Mouse (Mus musculus) liver, embryonic 14.5 days (tissue): ENCODE measurements at regions not wholly inside any gene's neighbourhood (a gene's known extent, or its start where the extent isn't known, plus 50 kb on each side); places are given as distances from the start of the nearest gene placed in this dataset.

Experiments used
- ATAC-seq: fragments of 200-750 bp; cut with Nextera tagmentation; 2 replicates; pipeline ENCODE4 v1.8.0; 2017; ENCODE audit warnings: moderate number of reproducible peaks, mild to moderate bottlenecking, moderate library complexity; ENCODE audit not compliant: insufficient read depth
- DNase-seq, 3 experiments: peaks; one replicate each; pipeline ENCODE4 v3.0.0-alpha.2; 2012 to 2013; ENCODE audit warnings: low read depth in 3 of 3, low spot score in 3 of 3
- H3K27ac ChIP-seq: fragments of 300-500 bp; sonication (generic); 2 replicates; pipeline ENCODE4 v1.5.1; 2014; ENCODE audit warnings: moderate library complexity, mild to moderate bottlenecking, control low read depth, inconsistent platforms
- H3K27me3 ChIP-seq: fragments of 300-500 bp; sonication (generic); 2 replicates; pipeline ENCODE4 v1.6.1; 2014; ENCODE audit warnings: mild to moderate bottlenecking, low read length, moderate library complexity; ENCODE audit not compliant: control insufficient read depth, insufficient read depth
- H3K36me3 ChIP-seq: fragments of 300-500 bp; sonication (generic); replicated peaks from 2 replicates; pipeline ENCODE4 v1.6.1; 2014; ENCODE audit warnings: low read depth; ENCODE audit not compliant: control insufficient read depth, insufficient read depth
- H3K4me1 ChIP-seq, 2 experiments: fragments of 200-500 bp in 1 of 2; fragments of 300-500 bp in 1 of 2; sonication (generic) in 1 of 2; replicated peaks; 2 replicates each; pipeline ENCODE4 v1.6.1; 2012 to 2014; ENCODE audit warnings: antibody characterized with exemption in 1 of 2, inconsistent platforms in 1 of 2, low read length in 1 of 2; ENCODE audit not compliant: control insufficient read depth in 2 of 2, insufficient read depth in 2 of 2
- H3K4me2 ChIP-seq: fragments of 300-500 bp; sonication (generic); 2 replicates; pipeline ENCODE4 v1.6.1; 2014; ENCODE audit warnings: low read depth, mild to moderate bottlenecking, control low read depth, moderate library complexity
- H3K4me3 ChIP-seq, 2 experiments: fragments of 200-500 bp in 1 of 2; fragments of 300-500 bp in 1 of 2; sonication (generic) in 1 of 2; 2 replicates each; pipeline ENCODE4 v1.5.1; 2012 to 2014; ENCODE audit warnings: low read depth in 2 of 2, low read length in 2 of 2, mild to moderate bottlenecking in 2 of 2, control low read depth in 1 of 2, inconsistent platforms in 1 of 2, moderate library complexity in 1 of 2; ENCODE audit not compliant: insufficient read depth in 1 of 2
- H3K9ac ChIP-seq: fragments of 300-500 bp; sonication (generic); replicated peaks from 2 replicates; pipeline ENCODE4 v1.6.1; 2014; ENCODE audit warnings: mild to moderate bottlenecking, control low read depth, moderate library complexity
- H3K9me3 ChIP-seq: fragments of 300-500 bp; sonication (generic); 2 replicates; pipeline ENCODE4 v1.6.1; 2016; ENCODE audit warnings: low read length, mixed read lengths; ENCODE audit not compliant: control insufficient read depth
- CTCF ChIP-seq: IDR thresholded peaks from 2 replicates; pipeline ENCODE4 v1.5.1; 2016; ENCODE audit warnings: antibody characterized with exemption, low read depth, control low read depth
- EP300 ChIP-seq: IDR thresholded peaks from 2 replicates; pipeline ENCODE4 v1.6.1; 2016; ENCODE audit warnings: antibody characterized with exemption, low read depth
- WGBS: fragments of 180-500 bp; shearing (Covaris S2); extraction: QIAGEN DNeasy Blood & Tissue Kit; methylation state at CpG from one replicate; pipeline ENCODE4 v1.1.7; 2014; ENCODE audit not compliant: insufficient replicate concordance; 5-methylcytosine and 5-hydroxymethylcytosine counted together

DNA sequence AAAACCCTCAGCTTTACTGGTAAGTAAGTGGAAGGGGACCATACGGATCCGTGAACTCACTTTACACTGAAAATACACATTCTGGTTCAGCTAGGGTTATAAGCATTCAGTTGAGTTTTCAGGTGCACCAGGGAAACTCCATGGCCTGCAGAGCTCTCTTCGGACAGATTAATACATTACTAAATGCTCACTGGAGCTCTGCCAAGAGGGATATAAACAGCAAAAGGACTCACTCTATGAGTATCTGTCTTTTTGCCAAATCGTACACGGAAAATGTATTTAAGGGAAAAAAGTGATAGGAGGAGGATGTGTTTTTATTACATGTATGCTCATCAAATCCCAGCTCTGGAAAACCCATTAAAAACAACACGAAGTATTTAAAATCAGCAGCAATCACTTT lies 394.8 kb upstream of the Nrp1 start:
- Histone ChIP-seq H3K4me1 (no peaks in the 10 kb centered on the region), H3K27me3 (no peaks in the 10 kb centered on the region), H3K4me3 (no peak overlapping the region), H3K36me3 (no peaks in the 10 kb centered on the region), H3K27ac (no peak overlapping the region), H3K4me2 (no peak overlapping the region), H3K9me3 (no peaks in the 10 kb centered on the region), H3K9ac (no peak overlapping the region)
- WGBS = 70% methylated on average over 6 of the region's 6 CpGs
- DNase-seq (no peak), ATAC-seq (no peak)
- TF ChIP-seq EP300 (no peak), CTCF (no peak)

DNA sequence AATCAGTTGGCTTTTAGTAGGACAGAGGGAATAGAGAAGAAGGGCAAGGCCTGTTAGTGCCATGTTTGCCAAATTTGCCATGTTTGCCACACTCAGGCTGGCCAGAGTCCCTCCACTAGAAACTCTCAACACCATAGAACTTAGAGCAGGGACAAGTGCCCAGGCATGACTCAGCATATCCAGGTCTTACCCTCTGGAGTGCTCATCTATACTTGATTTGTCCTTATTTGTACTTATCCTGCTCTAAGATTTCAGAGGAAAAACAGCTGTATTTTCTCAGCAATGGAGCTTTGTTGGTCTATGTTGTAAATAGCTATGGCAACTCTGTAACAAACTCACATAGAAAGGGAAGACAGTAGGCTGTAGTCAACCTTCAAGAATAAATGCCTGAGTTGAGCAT lies 393.6 kb upstream of the Nrp1 start:
- no peak for ATAC-seq
- Histone ChIP-seq H3K9ac (no peak overlapping the region), H3K27me3 (no peaks in the 10 kb centered on the region), H3K9me3 (no peaks in the 10 kb centered on the region), H3K4me3 (no peak overlapping the region), H3K27ac (no peak overlapping the region), H3K4me2 (no peak overlapping the region), H3K36me3 (no peaks in the 10 kb centered on the region), H3K4me1 (no peaks in the 10 kb centered on the region)
- TF ChIP-seq CTCF (no peak), EP300 (no peak)
- DNase-seq = no peak

DNA sequence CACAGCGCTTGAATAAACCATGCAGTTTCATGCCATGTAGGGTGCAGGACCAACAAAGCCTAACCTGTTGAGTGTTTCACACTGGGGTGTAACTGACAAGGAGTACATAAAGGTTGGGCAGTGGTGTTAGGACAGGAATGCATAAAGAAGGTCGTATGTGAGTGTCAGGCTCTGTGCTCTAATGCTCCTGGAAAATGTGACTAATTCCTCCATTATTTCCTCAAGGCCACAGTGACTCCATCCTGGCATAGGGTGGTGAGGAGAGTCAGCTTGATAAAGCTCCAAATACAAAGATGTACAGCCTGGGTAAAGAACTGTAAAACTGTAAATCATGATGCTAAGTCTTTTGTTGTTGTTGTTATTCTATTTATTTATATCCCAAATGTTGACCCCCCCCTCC lies 393.1 kb upstream of the Nrp1 start:
- TF ChIP-seq CTCF = no peak
- no peak for TF ChIP-seq EP300
- no peak for ATAC-seq
- WGBS = 46% methylated on average over 2 of the region's 2 CpGs
- no peaks in the 10 kb centered on the region for H3K36me3 ChIP-seq
- DNase-seq = no peak
- no peaks in the 10 kb centered on the region for H3K9me3 ChIP-seq
- no peak overlapping the region for H3K9ac ChIP-seq
- no peak overlapping the region for H3K27ac ChIP-seq
- H3K4me3 ChIP-seq = no peak overlapping the region
- H3K4me1 ChIP-seq = no peaks in the 10 kb centered on the region
- H3K27me3 ChIP-seq = no peaks in the 10 kb centered on the region
- H3K4me2 ChIP-seq = no peak overlapping the region

DNA sequence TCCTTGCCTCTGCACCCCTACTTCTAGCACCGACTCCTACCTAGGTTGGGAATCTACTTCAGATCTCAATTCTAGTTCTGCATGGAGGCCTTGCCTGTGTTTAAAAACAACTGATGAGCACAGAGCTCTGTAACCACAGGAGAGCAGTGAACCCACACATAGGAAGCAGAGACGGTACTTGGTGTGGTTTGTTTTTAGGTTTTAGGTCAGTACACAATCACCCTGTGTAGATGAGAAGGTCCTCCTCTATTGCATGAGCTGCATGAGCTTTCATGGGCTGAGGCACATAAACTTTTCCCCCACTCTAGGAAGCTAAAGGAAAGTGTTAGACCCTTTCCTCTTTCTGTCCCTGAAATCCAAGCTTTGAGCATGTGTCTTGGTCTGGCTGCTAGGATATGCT lies 390.4 kb upstream of the Nrp1 start:
- DNase-seq (no peak), ATAC-seq (no peak)
- TF ChIP-seq CTCF (no peak), EP300 (no peak)
- Histone ChIP-seq H3K27me3 (no peaks in the 10 kb centered on the region), H3K27ac (no peak overlapping the region), H3K9me3 (no peaks in the 10 kb centered on the region), H3K4me1 (no peaks in the 10 kb centered on the region), H3K4me2 (no peak overlapping the region), H3K4me3 (no peak overlapping the region), H3K36me3 (no peaks in the 10 kb centered on the region), H3K9ac (no peak overlapping the region)
- WGBS = 45% methylated on average over 2 of the region's 2 CpGs

DNA sequence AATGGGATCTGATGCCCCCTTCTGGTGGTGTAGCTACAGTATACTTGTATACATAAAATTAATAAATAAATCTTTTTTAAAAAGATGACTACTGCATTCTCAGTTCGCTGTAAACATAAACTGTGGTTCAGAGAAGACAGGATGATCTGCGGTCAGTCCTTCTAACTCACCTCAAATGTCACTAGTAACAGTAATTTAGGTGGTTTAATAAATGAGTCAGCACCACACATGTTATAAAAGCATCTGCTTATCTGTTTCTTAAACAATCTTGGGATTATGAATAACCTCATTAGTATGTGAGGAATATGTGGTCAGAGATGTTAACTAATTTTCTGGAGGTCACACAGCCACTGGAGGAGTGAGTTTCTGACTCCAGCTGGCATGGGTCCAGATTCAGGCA lies 385.2 kb upstream of the Nrp1 start:
- DNase-seq (no peak), ATAC-seq (no peak)
- Histone ChIP-seq H3K9ac (no peak overlapping the region), H3K9me3 (no peaks in the 10 kb centered on the region), H3K36me3 (no peaks in the 10 kb centered on the region), H3K27me3 (no peaks in the 10 kb centered on the region), H3K4me1 (no peaks in the 10 kb centered on the region), H3K4me3 (no peak overlapping the region), H3K27ac (no peak overlapping the region), H3K4me2 (no peak overlapping the region)
- no peak for TF ChIP-seq CTCF
- no peak for TF ChIP-seq EP300
- WGBS = 67% methylated on average over 2 of the region's 2 CpGs

DNA sequence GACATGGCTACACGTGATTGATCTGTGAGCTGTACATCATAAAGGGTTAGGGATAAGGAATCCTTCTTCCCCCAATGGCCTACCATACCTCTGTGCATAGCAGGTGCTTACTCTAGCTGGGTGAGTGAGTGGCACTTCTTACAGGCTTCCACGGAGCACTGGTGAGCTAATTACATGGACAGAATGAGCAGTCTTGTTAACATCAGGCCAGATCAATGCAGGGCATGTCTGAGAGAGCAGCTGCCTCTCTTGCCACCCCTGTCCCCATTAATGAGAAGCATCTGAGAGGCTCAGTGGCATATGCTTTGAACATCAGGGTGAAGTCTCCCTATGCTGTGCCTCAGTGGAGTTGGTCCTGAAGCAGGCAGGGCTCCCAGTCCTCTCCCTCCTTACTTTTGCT lies 380.7 kb upstream of the Nrp1 start:
- Histone ChIP-seq H3K9me3 (no peaks in the 10 kb centered on the region), H3K27ac (no peak overlapping the region), H3K4me2 (no peak overlapping the region), H3K27me3 (no peaks in the 10 kb centered on the region), H3K9ac (no peak overlapping the region), H3K4me3 (no peak overlapping the region), H3K4me1 (no peaks in the 10 kb centered on the region), H3K36me3 (no peaks in the 10 kb centered on the region)
- WGBS = 41% methylated on average over 2 of the region's 2 CpGs
- DNase-seq = no peak
- ATAC-seq = no peak
- TF ChIP-seq CTCF = no peak
- TF ChIP-seq EP300 = no peak
